Mouse (Mus musculus): ENCODE data around the gene Olfr384. TPM values are rescaled to one million over a fixed set of nuclear protein-coding genes. Genes with fewer than 3 reads are reported as not detected.
"Not testable (repeated sequence)": the region's sequence is repeated elsewhere in the genome, so short reads cannot be mapped to it uniquely, and the experiment has no call there.

Olfr384 gene
- polyA plus RNA-seq (2014; fragmentation: Nextera tagmentation; extraction: Ambion mirVana): not detected in 2 replicates

DNA sequence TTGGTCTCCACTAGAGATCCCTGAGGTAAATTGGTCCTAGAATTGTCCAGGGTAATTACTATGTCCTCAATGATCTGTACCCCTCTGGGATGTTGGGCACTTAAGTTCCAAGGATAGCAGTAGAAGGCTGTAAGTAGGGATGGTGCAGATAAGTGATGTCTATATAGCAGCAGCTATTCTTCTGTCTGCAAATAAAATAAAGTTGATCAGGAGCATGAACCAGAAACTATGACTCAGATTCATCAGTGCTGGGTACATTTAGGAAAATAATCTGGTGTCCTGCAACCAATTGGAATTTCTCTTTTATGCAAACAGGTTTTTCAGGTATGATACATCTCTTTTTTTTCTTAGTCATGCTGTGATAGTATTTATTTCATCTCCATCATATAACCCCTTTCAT, at the start of gene Olfr384:
TSS of gene Olfr384 (plus strand) at position 301 of the 400 bp plus-strand sequence.
- Histone ChIP-seq H3K9ac (no peak within 1 kb of the TSS), H3K27me3 (ENCODE audit: insufficient read depth, low read length) (no peaks in the 10 kb centered on the region), H3K4me3 (ENCODE audit: low read depth, low read length) (no peak within 1 kb of the TSS), H3K4me2 (no peak within 1 kb of the TSS), H3K36me3 (ENCODE audit: insufficient read depth) (no peaks in the 10 kb centered on the region), H3K27ac (ENCODE audit: low read depth) (no peak within 1 kb of the TSS), H3K9me3 (ENCODE audit: low read depth, low read length) (no peaks in the 10 kb centered on the region), H3K4me1 (ENCODE audit: insufficient read depth) (no peaks in the 10 kb centered on the region)
- ATAC-seq (ENCODE audit: insufficient read depth): no peak
- no peak for DNase-seq
- TF ChIP-seq CTCF (IDR thresholded peaks at IDR 0.05; ENCODE audit: low read depth): no peak

DNA sequence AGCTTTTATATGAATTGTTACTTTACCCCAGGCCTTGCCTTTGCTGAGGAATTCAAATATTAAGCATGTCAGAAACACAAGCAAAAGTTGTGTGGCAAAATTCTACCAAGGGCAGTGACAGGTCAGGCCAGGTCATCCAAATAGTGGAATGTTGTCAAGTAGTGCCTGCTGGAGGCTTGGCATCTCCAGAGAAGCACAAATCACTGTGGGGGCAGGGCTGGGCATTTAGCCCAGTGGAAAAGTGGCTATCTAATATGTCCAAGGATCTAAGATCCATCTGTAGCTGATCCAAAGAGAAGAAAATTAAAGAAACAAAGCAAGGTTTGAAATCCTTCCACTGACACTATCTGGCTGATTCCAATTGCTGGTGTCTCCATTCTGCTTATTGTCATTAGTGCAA, 18.5 kb upstream of the Olfr384 start:
- H3K27ac ChIP-seq (ENCODE audit: low read depth): no peak overlapping the region
- no peak overlapping the region for H3K4me3 ChIP-seq (ENCODE audit: low read depth, low read length)
- DNase-seq: no peak
- H3K9me3 ChIP-seq (ENCODE audit: low read depth, low read length): no peaks in the 10 kb centered on the region
- H3K4me1 ChIP-seq (ENCODE audit: insufficient read depth): no peaks in the 10 kb centered on the region
- no peak for ATAC-seq (ENCODE audit: insufficient read depth)
- no peaks in the 10 kb centered on the region for H3K36me3 ChIP-seq (ENCODE audit: insufficient read depth)
- H3K4me2 ChIP-seq: no peak overlapping the region
- no peak overlapping the region for H3K9ac ChIP-seq
- no peak for TF ChIP-seq CTCF (IDR thresholded peaks at IDR 0.05; ENCODE audit: low read depth)
- H3K27me3 ChIP-seq (ENCODE audit: insufficient read depth, low read length): no peaks in the 10 kb centered on the region

DNA sequence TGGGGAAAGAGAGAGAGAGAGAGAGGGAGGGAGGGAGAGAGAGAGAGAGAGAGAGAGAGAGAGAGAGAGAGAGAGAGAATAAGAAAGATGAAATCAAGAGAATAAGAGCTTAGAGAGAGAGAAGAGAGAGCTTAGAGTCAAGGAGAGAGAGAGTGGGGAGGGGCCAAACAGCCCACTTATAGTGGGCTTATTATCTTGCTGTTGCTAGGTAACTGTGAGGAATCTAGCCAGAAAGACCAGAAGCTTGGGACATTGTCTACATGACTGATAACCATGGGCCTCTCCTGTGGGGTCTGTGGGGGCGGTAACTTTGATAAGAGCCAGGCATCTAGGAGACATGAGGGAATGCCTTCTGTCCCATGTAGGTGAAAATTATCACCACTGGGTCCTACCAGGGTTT, 15.2 kb upstream of the Olfr384 start:
- not testable (repeated sequence) for H3K27ac ChIP-seq (ENCODE audit: low read depth); H3K36me3 ChIP-seq (ENCODE audit: insufficient read depth); DNase-seq; H3K27me3 ChIP-seq (ENCODE audit: insufficient read depth, low read length); H3K9ac ChIP-seq; ATAC-seq (ENCODE audit: insufficient read depth); H3K9me3 ChIP-seq (ENCODE audit: low read depth, low read length); H3K4me2 ChIP-seq; H3K4me3 ChIP-seq (ENCODE audit: low read depth, low read length); H3K4me1 ChIP-seq (ENCODE audit: insufficient read depth)
- 64% methylated on average over 1 of the region's 1 CpGs for WGBS

DNA sequence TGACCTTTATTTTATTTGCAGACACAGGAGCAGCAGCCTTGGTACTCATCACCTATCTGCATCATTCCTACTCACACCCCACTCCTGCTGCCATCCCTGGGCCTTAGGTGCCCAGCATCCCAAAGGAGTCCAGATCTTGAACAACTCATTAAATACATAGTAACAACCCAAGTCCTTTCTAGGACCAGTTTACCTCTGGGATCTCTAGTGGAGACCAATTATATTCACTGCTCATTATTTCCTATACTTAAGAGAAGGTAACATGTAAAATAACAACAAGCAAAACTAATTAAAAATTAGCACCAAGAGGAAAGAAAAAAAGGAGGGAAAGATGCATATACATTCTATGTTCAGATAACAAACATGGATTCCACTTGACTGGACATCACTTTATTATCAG, 5.5 kb upstream of the Olfr384 start, which contains the start of gene Olfr385:
TSS of gene Olfr385 (minus strand) at position 101 of the 400 bp plus-strand sequence.
- H3K4me2 ChIP-seq: no peak within 1 kb of the TSS
- H3K4me1 ChIP-seq (ENCODE audit: insufficient read depth): no peaks in the 10 kb centered on the region
- H3K4me3 ChIP-seq (ENCODE audit: low read depth, low read length): no peak within 1 kb of the TSS
- DNase-seq: no peak
- no peaks in the 10 kb centered on the region for H3K9me3 ChIP-seq (ENCODE audit: low read depth, low read length)
- no peaks in the 10 kb centered on the region for H3K36me3 ChIP-seq (ENCODE audit: insufficient read depth)
- no peak within 1 kb of the TSS for H3K9ac ChIP-seq
- no peak within 1 kb of the TSS for H3K27ac ChIP-seq (ENCODE audit: low read depth)
- no peaks in the 10 kb centered on the region for H3K27me3 ChIP-seq (ENCODE audit: insufficient read depth, low read length)
- TF ChIP-seq CTCF (IDR thresholded peaks at IDR 0.05; ENCODE audit: low read depth): no peak
- ATAC-seq (ENCODE audit: insufficient read depth): no peak

Other genes with a start within 250 kb of the Olfr384 start
- not detected in 2 replicates for gene Olfr20, start 247.8 kb upstream of the Olfr384 start, polyA plus RNA-seq (2014; fragmentation: Nextera tagmentation; extraction: Ambion mirVana)
- not detected in 2 replicates for gene Olfr376, start 227.3 kb upstream of the Olfr384 start, polyA plus RNA-seq (2014; fragmentation: Nextera tagmentation; extraction: Ambion mirVana)
- gene Olfr1, start 199.0 kb upstream of the Olfr384 start, polyA plus RNA-seq (2014; fragmentation: Nextera tagmentation; extraction: Ambion mirVana): not detected in 2 replicates
- not detected in 2 replicates for gene Olfr378, start 170.1 kb upstream of the Olfr384 start, polyA plus RNA-seq (2014; fragmentation: Nextera tagmentation; extraction: Ambion mirVana)
- not detected in 2 replicates for gene Olfr380, start 141.1 kb upstream of the Olfr384 start, polyA plus RNA-seq (2014; fragmentation: Nextera tagmentation; extraction: Ambion mirVana)
- not detected in 2 replicates for gene Olfr381, start 107.0 kb upstream of the Olfr384 start, polyA plus RNA-seq (2014; fragmentation: Nextera tagmentation; extraction: Ambion mirVana)
- not detected in 2 replicates for gene Olfr382, start 81.4 kb upstream of the Olfr384 start, polyA plus RNA-seq (2014; fragmentation: Nextera tagmentation; extraction: Ambion mirVana)
- not detected in 2 replicates for gene Olfr385, start 5.6 kb upstream of the Olfr384 start, polyA plus RNA-seq (2014; fragmentation: Nextera tagmentation; extraction: Ambion mirVana)
- gene Zfp735, start 90.2 kb downstream of the Olfr384 start, polyA plus RNA-seq (2014; fragmentation: Nextera tagmentation; extraction: Ambion mirVana): not detected in 2 replicates
- gene Olfr389, start 182.1 kb downstream of the Olfr384 start, polyA plus RNA-seq (2014; fragmentation: Nextera tagmentation; extraction: Ambion mirVana): not detected in 2 replicates
- gene Olfr390, start 184.4 kb downstream of the Olfr384 start, polyA plus RNA-seq (2014; fragmentation: Nextera tagmentation; extraction: Ambion mirVana): not detected in 2 replicates
- not detected in 2 replicates for gene Olfr391-ps, start 204.5 kb downstream of the Olfr384 start, polyA plus RNA-seq (2014; fragmentation: Nextera tagmentation; extraction: Ambion mirVana)
- gene Olfr392, start 218.5 kb downstream of the Olfr384 start, polyA plus RNA-seq (2014; fragmentation: Nextera tagmentation; extraction: Ambion mirVana): not detected in 2 replicates

Data from lung, embryonic 14.5 days (tissue).